Comparison of ENCODE assay signal across 9 mouse cellular contexts in the genomic region with DNA sequence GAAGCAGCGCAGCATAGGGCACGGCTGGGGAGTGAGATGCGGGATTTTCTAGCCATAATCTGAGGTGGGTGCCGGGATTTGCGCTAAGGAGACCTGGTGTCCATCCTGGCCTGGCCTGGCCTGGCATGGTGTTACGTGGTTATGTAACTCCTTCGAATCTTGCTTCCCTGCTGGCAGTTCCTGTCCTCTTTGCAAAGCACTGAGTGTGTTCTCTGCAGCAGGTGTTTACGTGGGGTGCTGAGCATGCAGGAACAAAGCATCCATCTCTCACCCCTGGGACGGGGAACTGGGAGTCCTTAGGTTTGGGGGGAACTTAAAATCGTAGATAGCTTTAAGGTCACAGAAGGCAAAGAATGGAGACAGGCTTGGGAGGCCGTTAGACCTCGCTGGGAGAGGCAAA. TPM values are rescaled to one million over a fixed set of nuclear protein-coding genes. Genes with fewer than 3 reads are reported as not detected.
DNase-seq lines count a peak whose midpoint lies in the region; ATAC-seq and TF ChIP-seq lines count a peak whose summit lies in the region.
"Had no signal": no experiment of that assay in that cellular context is flagged by ENCODE, and none has a peak within 500 bp of the region (broad histone marks: within the 10 kb centered on the region; RNA-seq: fewer than 3 reads in every experiment).

No protein-coding gene starts in this region.

- DNase-seq in heart, adult 11 months = peak; percentile 95
- DNase-seq in heart, adult 8-10 months (ENCODE audit: low spot score) = no peak
- no peak for DNase-seq in spleen, adult 2 months (ENCODE audit: low read depth in 1 of 2, low spot score in 2 of 2)
- DNase-seq in spleen, postnatal 14 days (ENCODE audit: low spot score in 2 of 2) = no peak
- DNase-seq in thymus, postnatal 4 days = peak; percentile 48
- DNase-seq in left cerebral cortex, adult 11 months (ENCODE audit: low spot score) = no peak
- DNase-seq in frontal cortex, postnatal 10 days (ENCODE audit: low spot score in 2 of 2) = no peak

- no peaks in the 10 kb centered on the region for H3K9me3 ChIP-seq in hindbrain, embryonic 16.5 days (ENCODE audit: control insufficient read depth, low read length)
- H3K9me3 ChIP-seq: G1E had no signal

- H3K27ac ChIP-seq in spleen, adult 2 months (ENCODE audit: insufficient read depth, low read length) = peak overlapping the region; percentile 82
- peak overlapping the region; percentile 44; the same call in 1 of the 2 replicates for H3K27ac ChIP-seq in hindbrain, embryonic 16.5 days (ENCODE audit: low read depth, low read length)

- H3K27me3 ChIP-seq in spleen, adult 2 months (ENCODE audit: control insufficient read depth, insufficient read depth, low read length) = no peaks in the 10 kb centered on the region
- no peaks in the 10 kb centered on the region for H3K27me3 ChIP-seq in hindbrain, embryonic 16.5 days (replicated peaks; ENCODE audit: control insufficient read depth, insufficient read depth, low read length)

- H3K36me3 ChIP-seq in spleen, adult 2 months (ENCODE audit: control insufficient read depth, insufficient read depth, low read length) = no peaks in the 10 kb centered on the region
- no peaks in the 10 kb centered on the region for H3K36me3 ChIP-seq in hindbrain, embryonic 16.5 days (ENCODE audit: control insufficient read depth, insufficient read depth, low read length)
- H3K36me3 ChIP-seq: G1E had no signal

- H3K4me1 ChIP-seq in spleen, adult 2 months (ENCODE audit: control insufficient read depth, insufficient read depth, insufficient read length) = peaks cover 54% of the 10 kb centered on the region; the same call in 1 of the 2 replicates
- H3K4me1 ChIP-seq in hindbrain, embryonic 16.5 days (ENCODE audit: control insufficient read depth, insufficient read depth, low read depth, low read length) = peaks cover 31% of the 10 kb centered on the region

- H3K4me3 ChIP-seq in spleen, adult 2 months (ENCODE audit: extremely low read depth, insufficient read depth, insufficient read length) = no peak overlapping the region
- H3K4me3 ChIP-seq in hindbrain, embryonic 16.5 days (ENCODE audit: low read length) = no peak overlapping the region

- no peak for TF ChIP-seq POLR2A in spleen, adult 2 months (IDR thresholded peaks at IDR 0.05; ENCODE audit: low read depth, low read length)

- no peak overlapping the region for H3K9ac ChIP-seq in hindbrain, embryonic 16.5 days (ENCODE audit: low read depth, low read length)

- 52% methylated on average over 12 of the region's 12 CpGs for WGBS in spleen, adult 2 months
- WGBS in hindbrain, embryonic 16.5 days = 68% methylated on average over 12 of the region's 12 CpGs

- no peak for ATAC-seq in hindbrain, embryonic 16.5 days

- no peak overlapping the region for H3K4me2 ChIP-seq in hindbrain, embryonic 16.5 days (ENCODE audit: low read length)

- no peak for TF ChIP-seq CTCF in spleen, adult 2 months (IDR thresholded peaks at IDR 0.05; ENCODE audit: extremely low read depth, insufficient read depth, insufficient read length, insufficient replicate concordance)

RNA-seq across cellular contexts. Expression of a gene that starts 28.3 kb away (rescaled TPM):
- total RNA-seq in heart, adult 8-10 months (2022) = 10 to 100 TPM; 39.4 to 49.7 (median 43.6) TPM
- polyA plus RNA-seq in spleen, adult 2 months (2012; rRNA removed) = 0.23 and 0.31 TPM in 2 replicates
- 0.13 and 0.19 TPM in 2 replicates for polyA plus RNA-seq in hindbrain, embryonic 16.5 days (2015; fragmentation: Nextera tagmentation; extraction: Ambion mirVana)
- polyA plus RNA-seq: G1E had no signal

RNA-seq across cellular contexts. Expression of a gene that starts 44.8 kb away (rescaled TPM):
- total RNA-seq in heart, adult 8-10 months (2022) = 10 to 100 TPM; 70.6 to 75.9 (median 73.6) TPM
- 3.2 and 5.7 TPM in 2 replicates for polyA plus RNA-seq in spleen, adult 2 months (2012; rRNA removed)
- 20.0 and 20.8 TPM in 2 replicates for polyA plus RNA-seq in hindbrain, embryonic 16.5 days (2015; fragmentation: Nextera tagmentation; extraction: Ambion mirVana)

Comparison
In these comparisons a context has a peak if more than half of its experiments do, and no peak if none do; other contexts are left out.
1. DNase-seq: peak in heart, adult 11 months (single experiment) and thymus, postnatal 4 days (single experiment); none in heart, adult 8-10 months (single experiment), spleen, adult 2 months (0 of 2), spleen, postnatal 14 days (0 of 2), left cerebral cortex, adult 11 months (single experiment) and frontal cortex, postnatal 10 days (0 of 2).